Mouse (Mus musculus): ENCODE measurements around the gene Tfpt.

Tfpt gene

GRCm38 (mm10) chr7:3629543-3630477 lies at the start of gene Tfpt, which contains the start of gene Prpf31:
Gene Tfpt, minus strand, starts transcription at chr7:3629929.
Gene Prpf31, plus strand, starts transcription at chr7:3629985.
- H3K36me3 ChIP-seq (ENCODE audit: control insufficient read depth, insufficient read depth, low read length, poor library complexity, severe bottlenecking), result no peaks in the 10 kb centered on the region; the same call in 1 of the 2 replicates
- peak; percentile 94 for DNase-seq (ENCODE audit: low read depth, low spot score)
- H3K27me3 ChIP-seq (ENCODE audit: control insufficient read depth, insufficient read depth, low read length, poor library complexity, severe bottlenecking), result no peaks in the 10 kb centered on the region

GRCm38 (mm10) chr7:3677342-3677741 lies 47.6 kb upstream of the Tfpt start, which contains the start of gene Tmc4:
Gene Tmc4, minus strand, starts transcription at chr7:3677553.
- Histone ChIP-seq H3K36me3 (ENCODE audit: control insufficient read depth, insufficient read depth, low read length, poor library complexity, severe bottlenecking) (peaks cover 5% of the 10 kb centered on the region), H3K27me3 (ENCODE audit: control insufficient read depth, insufficient read depth, low read length, poor library complexity, severe bottlenecking) (no peaks in the 10 kb centered on the region)
- no peak for DNase-seq (ENCODE audit: low read depth, low spot score)

GRCm38 (mm10) chr7:3676371-3676770 lies 46.6 kb upstream of the Tfpt start:
- Histone ChIP-seq H3K36me3 (ENCODE audit: control insufficient read depth, insufficient read depth, low read length, poor library complexity, severe bottlenecking) (peaks cover 5% of the 10 kb centered on the region), H3K27me3 (ENCODE audit: control insufficient read depth, insufficient read depth, low read length, poor library complexity, severe bottlenecking) (no peaks in the 10 kb centered on the region)
- no peak for DNase-seq (ENCODE audit: low read depth, low spot score)

GRCm38 (mm10) chr7:3675228-3675548 lies 45.5 kb upstream of the Tfpt start:
- no peaks in the 10 kb centered on the region for H3K27me3 ChIP-seq (ENCODE audit: control insufficient read depth, insufficient read depth, low read length, poor library complexity, severe bottlenecking)

DNA sequence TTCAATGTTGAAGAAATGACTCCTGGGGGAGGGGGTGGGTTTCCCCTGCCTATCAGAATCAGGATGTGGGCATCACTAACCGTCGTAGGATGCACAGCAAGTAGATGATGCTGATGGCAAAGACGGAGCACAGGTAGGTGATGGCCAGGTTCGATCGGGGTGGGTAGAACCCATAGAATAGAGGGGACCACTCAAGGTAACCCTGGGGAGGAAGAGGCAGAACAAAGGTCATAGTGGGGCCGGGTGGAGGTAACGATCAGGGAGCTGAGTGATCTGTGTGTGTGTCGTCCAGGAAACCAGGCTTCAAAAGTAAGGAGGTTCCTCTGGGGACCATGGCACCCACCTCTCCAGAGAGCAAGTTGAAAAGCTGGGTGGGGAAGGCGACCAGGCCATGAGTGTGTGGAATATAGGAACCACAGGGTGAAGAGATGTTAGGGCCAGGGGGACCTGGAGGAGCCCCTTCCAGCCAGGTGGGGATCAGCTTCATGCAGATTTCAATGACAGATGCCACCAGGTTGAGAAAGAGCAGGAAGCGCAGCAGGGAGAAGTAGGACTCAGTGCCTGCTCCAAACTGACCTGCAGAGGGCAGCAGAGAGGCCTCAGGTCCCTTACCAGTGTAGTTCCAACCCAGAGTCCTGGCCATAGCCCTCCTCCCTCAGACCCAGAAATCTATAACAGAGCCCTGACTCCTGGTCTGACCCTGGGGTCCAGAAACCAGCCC lies 44.9 kb upstream of the Tfpt start:
- peaks cover 3% of the 10 kb centered on the region for H3K36me3 ChIP-seq (ENCODE audit: control insufficient read depth, insufficient read depth, low read length, poor library complexity, severe bottlenecking)
- peak; percentile 89 for DNase-seq (ENCODE audit: low read depth, low spot score)
- no peaks in the 10 kb centered on the region for H3K27me3 ChIP-seq (ENCODE audit: control insufficient read depth, insufficient read depth, low read length, poor library complexity, severe bottlenecking)

More at GRCm38 (mm10) chr7:3675228-3675548, 45.5 kb upstream of the Tfpt start:
- DNase-seq (ENCODE audit: low read depth, low spot score), result no peak
- peaks cover 3% of the 10 kb centered on the region for H3K36me3 ChIP-seq (ENCODE audit: control insufficient read depth, insufficient read depth, low read length, poor library complexity, severe bottlenecking)

- H3K27me3 ChIP-seq (ENCODE audit: control insufficient read depth, insufficient read depth, low read length, poor library complexity, severe bottlenecking), result no peaks in the 10 kb centered on the region
- peaks cover 4% of the 10 kb centered on the region for H3K36me3 ChIP-seq (ENCODE audit: control insufficient read depth, insufficient read depth, low read length, poor library complexity, severe bottlenecking)
- no peak for DNase-seq (ENCODE audit: low read depth, low spot score)
Observed at GRCm38 (mm10) chr7:3666921-3667391, 37.2 kb upstream of the Tfpt start.

- Histone ChIP-seq H3K27me3 (ENCODE audit: control insufficient read depth, insufficient read depth, low read length, poor library complexity, severe bottlenecking) (no peaks in the 10 kb centered on the region), H3K36me3 (ENCODE audit: control insufficient read depth, insufficient read depth, low read length, poor library complexity, severe bottlenecking) (peaks cover 6% of the 10 kb centered on the region; the same call in 1 of the 2 replicates)
- DNase-seq (ENCODE audit: low read depth, low spot score), result peak; percentile 97
Observed at GRCm38 (mm10) chr7:3665215-3666114, 35.7 kb upstream of the Tfpt start, which contains the start of gene Leng1. Gene Leng1, minus strand, starts transcription at chr7:3665840.

DNA sequence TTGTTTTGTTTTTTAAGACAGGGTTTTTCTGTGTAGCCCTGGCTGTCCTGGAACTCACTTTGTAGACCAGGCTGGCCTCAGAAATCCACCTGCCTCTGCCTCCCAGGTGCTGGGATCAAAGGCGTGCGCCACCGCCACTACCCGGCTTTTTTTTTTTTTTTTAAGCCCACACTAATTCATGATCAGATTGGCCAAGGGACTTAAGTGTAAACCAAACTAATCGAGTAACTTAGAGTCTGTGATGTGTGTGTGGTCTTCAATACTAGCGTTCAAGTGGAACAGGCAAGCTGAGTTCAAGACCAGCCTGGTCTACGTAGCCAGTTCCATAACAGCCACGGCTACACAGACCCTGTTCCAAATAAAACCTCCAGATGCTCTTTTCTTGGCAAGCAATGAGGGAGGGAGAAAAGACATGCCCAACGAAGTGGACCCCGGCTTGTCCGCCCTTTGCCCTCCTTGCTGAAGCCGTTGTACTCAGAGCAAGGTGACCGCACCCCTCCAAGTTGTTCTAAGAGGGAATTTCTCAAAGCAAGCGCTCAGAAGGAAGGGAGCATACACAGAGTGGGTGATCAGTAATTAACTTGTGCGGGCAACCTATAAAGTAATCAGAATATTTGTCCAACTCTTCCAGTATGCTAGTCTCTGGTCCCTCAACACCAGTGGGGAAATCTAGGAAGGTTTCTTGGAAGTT lies 34.9 kb upstream of the Tfpt start:
- peaks cover 6% of the 10 kb centered on the region; the same call in 1 of the 2 replicates for H3K36me3 ChIP-seq (ENCODE audit: control insufficient read depth, insufficient read depth, low read length, poor library complexity, severe bottlenecking)
- no peaks in the 10 kb centered on the region for H3K27me3 ChIP-seq (ENCODE audit: control insufficient read depth, insufficient read depth, low read length, poor library complexity, severe bottlenecking)
- DNase-seq (ENCODE audit: low read depth, low spot score), result peak; percentile 13

GRCm38 (mm10) chr7:3658578-3658977 lies 28.8 kb upstream of the Tfpt start:
- no peaks in the 10 kb centered on the region for H3K27me3 ChIP-seq (ENCODE audit: control insufficient read depth, insufficient read depth, low read length, poor library complexity, severe bottlenecking)
- peaks cover 28% of the 10 kb centered on the region for H3K36me3 ChIP-seq (ENCODE audit: control insufficient read depth, insufficient read depth, low read length, poor library complexity, severe bottlenecking)
- DNase-seq (ENCODE audit: low read depth, low spot score), result no peak

DNA sequence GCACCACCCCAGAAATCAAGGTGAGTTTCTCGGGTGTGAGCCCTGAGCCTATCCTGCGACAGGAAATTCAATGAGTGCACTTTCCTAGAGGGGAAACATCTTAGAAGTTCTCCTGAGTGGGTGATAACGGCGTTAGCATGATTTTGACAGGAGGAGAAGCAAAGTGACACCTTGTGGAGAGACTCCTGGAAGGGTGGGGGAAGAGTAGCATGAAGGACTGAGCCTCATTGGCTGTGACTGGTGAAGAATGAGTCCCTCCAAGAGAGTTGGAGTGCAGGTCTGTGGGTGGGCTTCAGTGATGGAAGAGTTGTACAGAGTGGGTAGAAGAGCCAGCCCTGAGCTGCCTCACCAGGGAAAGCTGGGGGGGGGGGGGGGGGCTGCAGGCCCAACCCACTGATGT lies 27.2 kb upstream of the Tfpt start:
- Histone ChIP-seq H3K36me3 (ENCODE audit: control insufficient read depth, insufficient read depth, low read length, poor library complexity, severe bottlenecking) (peaks cover 29% of the 10 kb centered on the region), H3K27me3 (ENCODE audit: control insufficient read depth, insufficient read depth, low read length, poor library complexity, severe bottlenecking) (no peaks in the 10 kb centered on the region)
- DNase-seq (ENCODE audit: low read depth, low spot score), result no peak

DNA sequence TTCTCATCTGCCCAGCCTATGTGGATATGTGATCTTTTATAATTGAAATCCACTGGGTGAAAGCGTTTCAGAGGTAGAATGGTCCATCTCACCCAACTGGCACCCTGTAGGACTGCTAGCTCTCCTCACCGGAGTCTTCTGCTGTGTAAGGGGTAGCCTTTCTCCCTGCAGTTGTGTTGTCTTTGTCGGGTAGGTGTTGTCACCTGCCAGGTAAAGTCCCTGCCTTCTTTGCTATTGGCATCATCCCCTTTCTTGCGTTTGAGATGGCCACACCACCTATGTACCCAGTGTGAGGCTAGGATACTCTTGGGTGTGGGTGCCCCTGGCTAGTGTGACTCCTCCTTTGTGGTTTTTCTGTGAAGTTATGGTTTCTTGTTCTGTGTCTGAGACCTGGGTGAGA lies 16.9 kb upstream of the Tfpt start:
- no peaks in the 10 kb centered on the region for H3K27me3 ChIP-seq (ENCODE audit: control insufficient read depth, insufficient read depth, low read length, poor library complexity, severe bottlenecking)
- H3K36me3 ChIP-seq (ENCODE audit: control insufficient read depth, insufficient read depth, low read length, poor library complexity, severe bottlenecking), result peaks cover 8% of the 10 kb centered on the region
- DNase-seq (ENCODE audit: low read depth, low spot score), result no peak

DNA sequence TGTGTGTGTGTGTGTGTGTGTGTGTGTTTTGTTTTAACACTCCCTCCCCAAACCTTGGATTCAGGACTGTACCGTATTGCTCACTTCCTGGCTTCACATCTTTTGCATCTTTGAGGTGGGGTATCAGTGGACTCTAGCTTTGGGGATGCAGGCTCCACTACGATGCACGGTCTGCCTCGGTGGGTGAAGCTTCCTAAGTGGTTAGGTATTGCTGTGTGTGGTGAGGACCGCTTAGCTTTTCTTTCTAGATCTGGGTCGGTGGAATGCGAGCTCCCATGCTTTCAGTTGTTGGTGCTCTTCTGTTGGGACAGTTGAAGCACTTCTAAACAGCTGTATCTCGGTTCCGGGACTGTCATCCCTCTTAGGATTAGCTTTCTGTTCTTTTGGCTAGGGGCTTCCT lies 16.5 kb upstream of the Tfpt start:
- no peaks in the 10 kb centered on the region for H3K27me3 ChIP-seq (ENCODE audit: control insufficient read depth, insufficient read depth, low read length, poor library complexity, severe bottlenecking)
- H3K36me3 ChIP-seq (ENCODE audit: control insufficient read depth, insufficient read depth, low read length, poor library complexity, severe bottlenecking), result peaks cover 5% of the 10 kb centered on the region
- DNase-seq (ENCODE audit: low read depth, low spot score), result no peak

DNA sequence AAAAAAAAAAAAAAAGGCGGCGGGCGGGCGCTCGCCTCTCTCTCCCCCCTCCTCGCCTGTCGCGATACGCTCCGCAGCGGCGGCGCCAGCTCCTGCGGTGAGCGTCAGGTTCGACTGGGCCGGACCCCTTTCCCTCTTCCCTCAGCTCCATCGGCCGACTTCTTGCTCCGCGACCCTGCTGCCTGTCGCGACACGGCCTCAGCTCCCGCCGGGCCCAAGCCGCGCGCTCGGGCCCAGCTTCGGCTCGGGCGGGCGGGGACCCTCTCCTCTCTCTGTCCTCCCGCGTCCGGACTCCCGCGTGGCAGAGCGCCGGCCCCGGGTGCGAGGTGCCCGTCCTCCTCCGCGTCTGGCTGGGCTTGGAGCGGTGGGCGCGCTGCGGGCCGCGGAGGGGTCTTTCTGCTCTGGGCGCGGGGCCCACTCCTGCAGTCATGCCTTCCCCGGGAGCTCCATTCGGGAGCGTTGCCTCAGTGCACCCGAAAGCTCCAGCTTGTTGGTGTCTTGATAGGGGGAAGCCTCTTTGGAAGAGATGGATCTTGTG lies 15.8 kb upstream of the Tfpt start:
- H3K27me3 ChIP-seq (ENCODE audit: control insufficient read depth, insufficient read depth, low read length, poor library complexity, severe bottlenecking), result no peaks in the 10 kb centered on the region
- no peaks in the 10 kb centered on the region for H3K36me3 ChIP-seq (ENCODE audit: control insufficient read depth, insufficient read depth, low read length, poor library complexity, severe bottlenecking)
- no peak for DNase-seq (ENCODE audit: low read depth, low spot score)
